Mouse (Mus musculus) testis, adult 10 weeks (tissue): ENCODE measurements around the gene Arid5a. TPM values are rescaled to one million over a fixed set of nuclear protein-coding genes. Genes with fewer than 3 reads are reported as not detected.

Experiments
- polyA plus RNA-seq: library from polyadenylated mRNA; stranded (reverse); fragments of 350-450 nt; fragmentation: Illumina TruSeq; extraction: RNeasy Lipid Tissue Mini Kit (QIAGEN cat#74804); gene quantifications from one replicate; pipeline ENCODE4 v1.2.3, GENCODE M21; 2014; ENCODE audit warnings: low read depth, low replicate concordance

The Arid5a gene
- polyA plus RNA-seq, result 0.21 TPM

GRCm38 (mm10) chr1:36307495-36308280 is at the start of gene Arid5a:
TSS of gene Arid5a (plus strand) at chr1:36307733.

GRCm38 (mm10) chr1:36274455-36274854 is 33.1 kb upstream of the Arid5a start, which contains the start of gene Neurl3:
TSS of gene Neurl3 (minus strand) at chr1:36274679.

DNA sequence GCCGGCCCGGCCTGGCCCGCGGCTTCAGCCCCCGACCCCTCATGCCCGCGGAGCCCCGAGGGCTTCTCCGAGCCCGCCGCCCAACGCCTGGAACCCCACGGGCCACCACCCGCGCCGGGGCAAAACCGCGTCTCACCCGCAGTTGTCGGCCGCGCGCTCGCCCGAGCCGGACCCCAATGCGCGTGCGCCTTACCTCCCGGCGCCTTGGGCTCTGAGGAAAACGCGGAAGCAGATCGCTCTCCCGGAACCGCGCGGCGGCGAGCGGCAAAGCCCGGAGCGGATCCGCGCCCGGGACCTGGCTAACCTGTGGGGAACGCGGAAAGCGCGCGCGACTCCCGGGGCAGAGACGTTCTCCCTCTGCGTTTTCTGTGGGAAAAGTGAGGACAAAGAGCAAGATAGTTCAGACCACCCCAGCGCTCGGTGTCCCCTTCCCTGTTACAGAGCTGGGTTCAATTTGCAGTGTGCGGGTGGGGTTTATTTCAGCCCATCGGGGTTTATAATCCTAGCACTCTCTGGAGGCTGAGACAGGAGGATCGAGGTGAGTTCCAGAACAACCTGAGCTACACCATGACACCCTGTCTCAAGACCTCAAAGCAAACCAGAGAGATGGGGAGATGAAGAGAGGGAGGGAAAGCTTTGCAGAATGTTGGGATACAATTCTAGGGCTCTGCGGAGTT is 61.6 kb downstream of the Arid5a start, which contains the start of gene Kansl3:
TSS of gene Kansl3 (minus strand) at position 213 of the 677 bp plus-strand sequence.

DNA sequence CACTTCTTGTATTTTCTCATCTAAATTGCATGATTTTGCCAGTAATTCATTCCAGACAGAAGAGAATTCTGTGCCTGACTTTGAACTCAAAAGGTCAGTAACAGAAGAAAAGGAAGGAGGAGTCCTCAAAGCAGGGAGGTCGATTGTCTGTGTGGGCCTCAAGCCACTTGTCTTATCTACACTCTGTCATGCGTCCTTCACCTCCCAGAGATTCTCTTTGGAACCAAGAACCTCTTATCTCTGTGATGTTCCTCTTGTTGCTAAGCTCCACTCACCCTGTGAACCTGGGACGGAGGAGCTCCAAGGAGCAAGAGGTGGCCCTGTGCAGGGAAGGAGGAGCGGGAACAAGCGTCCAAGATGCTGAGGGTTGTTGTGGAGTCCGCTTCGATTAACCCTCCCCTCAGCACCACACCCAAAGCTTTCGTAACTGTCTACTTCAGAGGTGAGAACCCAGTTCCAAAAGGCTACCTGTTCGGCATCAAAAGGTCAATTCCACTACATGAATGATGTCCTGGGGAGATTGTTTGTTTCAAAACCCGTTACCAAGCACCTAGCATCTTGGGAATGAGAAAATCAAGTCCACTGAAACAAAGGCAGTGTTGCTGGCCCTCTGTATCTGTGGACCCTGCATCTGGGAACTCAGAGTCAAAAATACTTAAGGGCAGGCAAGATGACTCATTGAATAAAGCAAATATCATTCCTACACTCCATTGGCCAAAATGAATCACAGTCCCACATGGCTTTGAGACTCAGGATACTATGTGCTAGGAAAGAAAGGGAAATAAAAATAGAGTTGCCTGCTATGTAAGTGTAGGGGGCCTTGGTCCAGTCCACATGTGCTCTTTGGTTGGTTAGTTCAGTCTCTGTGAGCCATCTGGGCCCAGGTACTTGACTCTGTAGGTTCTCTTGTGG is 64.7 kb downstream of the Arid5a start, which contains the start of gene Fer1l5:
TSS of gene Fer1l5 (plus strand) at position 358 of the 912 bp plus-strand sequence.

Other genes starting within 250 kb of the Arid5a start
- 1.0 TPM for gene Hs6st1, start 239.3 kb upstream of the Arid5a start, polyA plus RNA-seq
- gene Uggt1, start 63.0 kb upstream of the Arid5a start, polyA plus RNA-seq, result 24.1 TPM
- 0.25 TPM for gene Neurl3, start 33.1 kb upstream of the Arid5a start, polyA plus RNA-seq
- 32.8 TPM for gene Kansl3, start 61.4 kb downstream of the Arid5a start, polyA plus RNA-seq
- gene Fer1l5, start 64.6 kb downstream of the Arid5a start, polyA plus RNA-seq, result 30.1 TPM
- gene Lman2l, start 137.5 kb downstream of the Arid5a start, polyA plus RNA-seq, result 7.0 TPM
- 6.3 TPM for gene Cnnm4, start 163.9 kb downstream of the Arid5a start, polyA plus RNA-seq
- 2.0 TPM for gene Cnnm3, start 204.1 kb downstream of the Arid5a start, polyA plus RNA-seq
- gene Ankrd23, start 229.2 kb downstream of the Arid5a start, polyA plus RNA-seq, result 2.9 TPM
- 0.29 TPM for gene Gm42417, start 231.7 kb downstream of the Arid5a start, polyA plus RNA-seq
- 2.6 TPM for gene Ankrd39, start 239.7 kb downstream of the Arid5a start, polyA plus RNA-seq